Mouse (Mus musculus) heart, embryonic 16.5 days (tissue): Measurements from ENCODE around the gene Pola1. TPM values are rescaled to one million over a fixed set of nuclear protein-coding genes. Genes with fewer than 3 reads are reported as not detected.

ENCODE experiments used
- ATAC-seq: fragments of 200-750 bp; cut with Nextera tagmentation; replicated peaks from 2 replicates; pipeline ENCODE4 v1.8.0; 2017; ENCODE audit warnings: moderate number of reproducible peaks; ENCODE audit not compliant: insufficient read depth, low FRiP score; ENCODE audit errors: extremely low read depth
- H3K27ac ChIP-seq: fragments of 300-500 bp; sonication (generic); 2 replicates; pipeline ENCODE4 v1.5.1; 2014; ENCODE audit warnings: mild to moderate bottlenecking, low read length, control low read depth, moderate library complexity
- H3K27me3 ChIP-seq: fragments of 300-500 bp; sonication (generic); 2 replicates; pipeline ENCODE4 v1.6.1; 2014; ENCODE audit warnings: low read length, mixed read lengths; ENCODE audit not compliant: control insufficient read depth, insufficient read depth
- H3K36me3 ChIP-seq: fragments of 300-500 bp; sonication (generic); 2 replicates; pipeline ENCODE4 v1.6.1; 2014; ENCODE audit not compliant: control insufficient read depth, insufficient read depth
- H3K4me1 ChIP-seq: fragments of 300-500 bp; sonication (generic); 2 replicates; pipeline ENCODE4 v1.6.1; 2014; ENCODE audit warnings: low read length, mixed read lengths; ENCODE audit not compliant: control insufficient read depth, insufficient read depth
- H3K4me2 ChIP-seq: fragments of 300-500 bp; sonication (generic); 2 replicates; pipeline ENCODE4 v1.6.1; 2014; ENCODE audit warnings: low read depth, mild to moderate bottlenecking, control low read depth, low read length
- H3K4me3 ChIP-seq: fragments of 300-500 bp; sonication (generic); 2 replicates; pipeline ENCODE4 v1.5.1; 2014; ENCODE audit warnings: mild to moderate bottlenecking, control low read depth, low read length
- H3K9ac ChIP-seq: fragments of 300-500 bp; sonication (generic); 2 replicates; pipeline ENCODE4 v1.6.1; 2014; ENCODE audit warnings: low read length, control low read depth
- H3K9me3 ChIP-seq: fragments of 300-500 bp; sonication (generic); replicated peaks from 2 replicates; pipeline ENCODE4 v1.6.1; 2016; ENCODE audit warnings: low read length; ENCODE audit not compliant: control insufficient read depth
- WGBS: fragments of 180-500 bp; shearing (Covaris S2); extraction: QIAGEN DNeasy Blood & Tissue Kit; methylation state at CpG from one replicate; pipeline ENCODE4 v1.1.7; 2014; 5-methylcytosine and 5-hydroxymethylcytosine counted together
- polyA plus RNA-seq: library from polyadenylated mRNA; unstranded; fragments of >200 nt; fragmentation: Nextera tagmentation; extraction: Ambion mirVana; gene quantifications from 2 replicates; pipeline ENCODE4 v1.2.1, GENCODE M21; 2015

Pola1 gene
- polyA plus RNA-seq, 1 experiment from 2014 or later, result 11.6 TPM

DNA sequence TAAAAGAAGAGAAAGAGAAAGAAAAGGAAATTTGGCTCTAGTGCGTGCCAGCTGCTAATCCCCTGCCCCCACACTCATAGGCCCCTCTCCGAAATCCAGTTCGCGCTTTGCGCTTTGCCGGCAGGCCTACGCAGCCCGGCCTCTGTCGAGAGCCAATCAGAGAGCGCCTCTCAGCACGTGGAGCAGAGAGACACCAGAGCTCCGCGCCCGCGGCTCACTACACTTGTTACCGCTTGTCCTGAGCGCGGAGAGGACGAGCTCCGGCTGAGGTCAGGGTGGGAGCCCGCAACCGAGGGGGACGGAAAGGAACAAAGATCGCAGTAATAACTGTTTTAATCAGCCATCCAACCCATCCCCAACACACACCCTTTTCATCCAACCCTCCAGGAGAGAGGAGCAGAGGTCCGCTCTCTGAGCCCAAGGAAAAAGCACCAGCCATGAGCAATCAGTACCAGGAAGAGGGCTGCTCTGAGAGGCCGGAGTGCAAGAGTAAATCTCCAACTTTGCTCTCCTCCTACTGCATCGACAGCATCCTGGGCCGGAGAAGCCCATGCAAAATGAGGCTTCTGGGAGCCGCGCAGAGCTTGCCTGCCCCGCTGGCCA is 345.6 kb downstream of the Pola1 start, which contains the start of gene Arx:
Gene Arx (plus strand): TSS at position 155 of the 603 bp plus-strand sequence.
- H3K9ac ChIP-seq, result no peak within 1 kb of the TSS
- ATAC-seq, result peak; percentile 83

DNA sequence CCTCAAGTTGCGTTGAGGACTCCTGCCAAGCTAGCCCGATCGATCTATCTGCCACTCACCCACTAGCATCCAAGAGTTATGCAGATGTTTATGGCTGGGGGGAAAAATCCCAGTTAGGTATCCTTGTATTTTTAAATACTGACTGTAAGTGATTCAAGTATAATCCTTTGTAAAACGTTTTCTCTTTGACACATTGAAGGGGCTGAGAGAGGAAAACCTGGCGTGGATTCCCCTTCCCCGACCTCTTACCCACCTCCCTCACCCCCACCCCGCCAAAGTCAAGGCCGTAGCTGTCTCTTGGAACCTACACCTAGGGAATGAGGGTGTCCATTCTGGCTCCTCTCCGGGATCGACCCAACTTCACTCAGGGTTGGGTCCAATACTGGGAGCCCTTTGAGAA is 346.9 kb downstream of the Pola1 start:
- H3K4me2 ChIP-seq, result no peak overlapping the region
- no peak overlapping the region for H3K4me3 ChIP-seq
- 0 out of 2 replicates have a peak, but pooled peaks cover 2% of the 10 kb centered on the region for H3K9me3 ChIP-seq
- H3K9ac ChIP-seq, result no peak overlapping the region
- H3K4me1 ChIP-seq, result no peaks in the 10 kb centered on the region
- WGBS, result 10% methylated on average over 10 of the region's 10 CpGs
- no peak for ATAC-seq
- H3K36me3 ChIP-seq, result no peaks in the 10 kb centered on the region
- peaks cover 68% of the 10 kb centered on the region for H3K27me3 ChIP-seq
- no peak overlapping the region for H3K27ac ChIP-seq

More for the DNA sequence above, 345.6 kb downstream of the Pola1 start, which contains the start of gene Arx:
- 18% methylated on average over 29 of the region's 31 CpGs for WGBS
- no peaks in the 10 kb centered on the region for H3K4me1 ChIP-seq
- peaks cover 70% of the 10 kb centered on the region for H3K27me3 ChIP-seq
- no peak within 1 kb of the TSS for H3K27ac ChIP-seq
- peak within 1 kb of the TSS; percentile 20; the same call in 1 of the 2 replicates for H3K4me3 ChIP-seq
- H3K36me3 ChIP-seq, result no peaks in the 10 kb centered on the region
- 0 out of 2 replicates have a peak, but pooled peaks cover 2% of the 10 kb centered on the region for H3K9me3 ChIP-seq
- peak within 1 kb of the TSS; percentile 40; the same call in 1 of the 2 replicates for H3K4me2 ChIP-seq

- Histone ChIP-seq H3K9me3 (0 out of 2 replicates have a peak, but pooled peaks cover 2% of the 10 kb centered on the region), H3K36me3 (no peaks in the 10 kb centered on the region), H3K9ac (no peak overlapping the region), H3K27ac (no peak overlapping the region), H3K4me1 (no peaks in the 10 kb centered on the region), H3K4me2 (peak overlapping the region; percentile 46), H3K27me3 (peaks cover 52% of the 10 kb centered on the region), H3K4me3 (peak overlapping the region; percentile 23)
- ATAC-seq, result no peak
- WGBS, result 9% methylated on average over 5 of the region's 5 CpGs
These were observed 350.2 kb downstream of the Pola1 start for GRCm38 (mm10) chrX:93281756-93282155.

GRCm38 (mm10) chrX:93281028-93281723 is 350.8 kb downstream of the Pola1 start:
- H3K4me3 ChIP-seq, result peak overlapping the region; percentile 23
- no peaks in the 10 kb centered on the region for H3K4me1 ChIP-seq
- no peaks in the 10 kb centered on the region for H3K9me3 ChIP-seq
- no peak; the same call in 1 of the 2 replicates for ATAC-seq
- no peak overlapping the region for H3K27ac ChIP-seq
- peak overlapping the region; percentile 46 for H3K4me2 ChIP-seq
- H3K36me3 ChIP-seq, result no peaks in the 10 kb centered on the region
- H3K9ac ChIP-seq, result no peak overlapping the region
- peaks cover 47% of the 10 kb centered on the region for H3K27me3 ChIP-seq
- WGBS, result 10% methylated on average over 23 of the region's 23 CpGs

- Histone ChIP-seq H3K9me3 (no peaks in the 10 kb centered on the region), H3K4me3 (no peak overlapping the region), H3K4me2 (no peak overlapping the region), H3K9ac (no peak overlapping the region), H3K27me3 (peaks cover 35% of the 10 kb centered on the region), H3K36me3 (no peaks in the 10 kb centered on the region), H3K4me1 (no peaks in the 10 kb centered on the region), H3K27ac (no peak overlapping the region)
- no peak for ATAC-seq
- WGBS, result 23% methylated on average over 6 of the region's 11 CpGs
These were observed 352.0 kb downstream of the Pola1 start for GRCm38 (mm10) chrX:93279940-93280339.

DNA sequence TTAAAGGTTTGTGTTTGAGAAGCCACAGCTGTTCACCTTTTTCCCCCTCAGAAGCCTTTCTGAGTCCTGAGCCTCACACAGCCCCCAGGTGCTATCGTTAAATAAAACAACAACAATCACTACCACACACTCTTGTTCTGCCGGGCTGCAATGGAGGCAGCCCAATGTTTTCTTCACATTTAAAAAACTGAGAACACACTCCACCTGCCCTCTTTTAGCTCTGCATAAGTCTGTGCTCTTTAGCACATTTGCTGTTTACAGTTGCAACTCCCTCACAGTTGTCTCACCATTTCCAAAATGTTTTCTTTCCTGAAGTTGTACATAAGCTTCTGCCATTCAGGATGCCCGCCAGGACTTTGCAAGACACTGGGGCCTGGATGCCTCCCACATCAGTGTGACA is 356.3 kb downstream of the Pola1 start:
- Histone ChIP-seq H3K27me3 (peaks cover 8% of the 10 kb centered on the region; the same call in 1 of the 2 replicates), H3K9ac (no peak overlapping the region), H3K4me2 (no peak overlapping the region), H3K4me1 (no peaks in the 10 kb centered on the region), H3K4me3 (no peak overlapping the region), H3K36me3 (no peaks in the 10 kb centered on the region), H3K9me3 (no peaks in the 10 kb centered on the region), H3K27ac (no peak overlapping the region)
- 34% methylated on average over 3 of the region's 3 CpGs for WGBS
- no peak for ATAC-seq

Other genes starting within 250 kb of the Pola1 start
- 0.50 and 0.72 TPM in 2 replicates for gene Pcyt1b, start 22.7 kb upstream of the Pola1 start, polyA plus RNA-seq
- gene Pdk3, start 200.0 kb upstream of the Pola1 start, polyA plus RNA-seq, result 101 TPM in 2 replicates